Mouse (Mus musculus): ENCODE measurements around the gene Crebbp.

The Crebbp gene

GRCm38 (mm10) chr16:4190166-4190565 is 23.6 kb downstream of the Crebbp start:
- TF ChIP-seq GATA4 (IDR thresholded peaks at IDR 0.05; ENCODE audit: insufficient replicate concordance, low read length), result no peak

- TF ChIP-seq GATA4 (IDR thresholded peaks at IDR 0.05; ENCODE audit: insufficient replicate concordance, low read length), result no peak
Observed at GRCm38 (mm10) chr16:4175134-4175533, 38.7 kb downstream of the Crebbp start.

- no peak for TF ChIP-seq GATA4 (IDR thresholded peaks at IDR 0.05; ENCODE audit: insufficient replicate concordance, low read length)
Observed at GRCm38 (mm10) chr16:4169530-4169929, 44.3 kb downstream of the Crebbp start.

- no peak for TF ChIP-seq GATA4 (IDR thresholded peaks at IDR 0.05; ENCODE audit: insufficient replicate concordance, low read length)
Observed at GRCm38 (mm10) chr16:4168476-4168875, 45.3 kb downstream of the Crebbp start.

GRCm38 (mm10) chr16:4160898-4161247 is 52.9 kb downstream of the Crebbp start:
- TF ChIP-seq GATA4 (IDR thresholded peaks at IDR 0.05; ENCODE audit: insufficient replicate concordance, low read length), result no peak

- TF ChIP-seq GATA4 (IDR thresholded peaks at IDR 0.05; ENCODE audit: insufficient replicate concordance, low read length), result no peak
Observed at GRCm38 (mm10) chr16:4160246-4160897, 53.4 kb downstream of the Crebbp start.

- no peak for TF ChIP-seq GATA4 (IDR thresholded peaks at IDR 0.05; ENCODE audit: insufficient replicate concordance, low read length)
Observed at GRCm38 (mm10) chr16:4153121-4153520, 60.7 kb downstream of the Crebbp start.

GRCm38 (mm10) chr16:4138541-4138940 is 75.3 kb downstream of the Crebbp start:
- no peak for TF ChIP-seq GATA4 (IDR thresholded peaks at IDR 0.05; ENCODE audit: insufficient replicate concordance, low read length)

GRCm38 (mm10) chr16:4133754-4134153 is 80.0 kb downstream of the Crebbp start:
- TF ChIP-seq GATA4 (IDR thresholded peaks at IDR 0.05; ENCODE audit: insufficient replicate concordance, low read length), result no peak

GRCm38 (mm10) chr16:4128894-4129293 is 84.9 kb downstream of the Crebbp start:
- no peak for TF ChIP-seq GATA4 (IDR thresholded peaks at IDR 0.05; ENCODE audit: insufficient replicate concordance, low read length)

- no peak for TF ChIP-seq GATA4 (IDR thresholded peaks at IDR 0.05; ENCODE audit: insufficient replicate concordance, low read length)
Observed at GRCm38 (mm10) chr16:4117072-4117471, 96.7 kb downstream of the Crebbp start.

- TF ChIP-seq GATA4 (IDR thresholded peaks at IDR 0.05; ENCODE audit: insufficient replicate concordance, low read length), result no peak
Observed at GRCm38 (mm10) chr16:4100374-4100773, 113.4 kb downstream of the Crebbp start.

GRCm38 (mm10) chr16:4097521-4097920 is 116.3 kb downstream of the Crebbp start:
- no peak for TF ChIP-seq GATA4 (IDR thresholded peaks at IDR 0.05; ENCODE audit: insufficient replicate concordance, low read length)

GRCm38 (mm10) chr16:4096898-4097297 is 116.9 kb downstream of the Crebbp start:
- no peak for TF ChIP-seq GATA4 (IDR thresholded peaks at IDR 0.05; ENCODE audit: insufficient replicate concordance, low read length)

- no peak for TF ChIP-seq GATA4 (IDR thresholded peaks at IDR 0.05; ENCODE audit: insufficient replicate concordance, low read length)
Observed at GRCm38 (mm10) chr16:4096141-4096540, 117.7 kb downstream of the Crebbp start.

GRCm38 (mm10) chr16:4087214-4087913 is 126.4 kb downstream of the Crebbp start:
- no peak for TF ChIP-seq GATA4 (IDR thresholded peaks at IDR 0.05; ENCODE audit: insufficient replicate concordance, low read length)
